Mouse (Mus musculus): ENCODE data around the gene Mapk6.
A peak's percentile ranks its signal among the peaks of the same experiment; 100 is the strongest.
"Not testable (repeated sequence)": the region's sequence is repeated elsewhere in the genome, so short reads cannot be mapped to it uniquely, and the experiment has no call there.

Mapk6 gene

GRCm38 (mm10) chr9:75382825-75383224 lies 27.0 kb downstream of the Mapk6 start:
- DNase-seq (ENCODE audit: low spot score), result no peak

GRCm38 (mm10) chr9:75378774-75379173 lies 31.0 kb downstream of the Mapk6 start:
- no peak for DNase-seq (ENCODE audit: low spot score)

GRCm38 (mm10) chr9:75376428-75376827 lies 33.4 kb downstream of the Mapk6 start:
- DNase-seq (ENCODE audit: low spot score), result no peak

GRCm38 (mm10) chr9:75375606-75376005 lies 34.2 kb downstream of the Mapk6 start:
- no peak for DNase-seq (ENCODE audit: low spot score)

GRCm38 (mm10) chr9:75368779-75369178 lies 41.0 kb downstream of the Mapk6 start:
- DNase-seq (ENCODE audit: low spot score), result no peak

GRCm38 (mm10) chr9:75366191-75366590 lies 43.6 kb downstream of the Mapk6 start:
- DNase-seq (ENCODE audit: low spot score), result no peak

GRCm38 (mm10) chr9:75365195-75365594 lies 44.6 kb downstream of the Mapk6 start:
- DNase-seq (ENCODE audit: low spot score), result no peak

- DNase-seq (ENCODE audit: low spot score), result not testable (repeated sequence)
Measured at GRCm38 (mm10) chr9:75363702-75364101, 46.1 kb downstream of the Mapk6 start.

- DNase-seq (ENCODE audit: low spot score), result no peak
Measured at GRCm38 (mm10) chr9:75363001-75363400, 46.8 kb downstream of the Mapk6 start.

- DNase-seq (ENCODE audit: low spot score), result peak; percentile 21
Measured at GRCm38 (mm10) chr9:75362201-75362600, 47.6 kb downstream of the Mapk6 start.

GRCm38 (mm10) chr9:75361699-75362098 lies 48.1 kb downstream of the Mapk6 start:
- DNase-seq (ENCODE audit: low spot score), result peak; percentile 84

- DNase-seq (ENCODE audit: low spot score), result no peak
Measured at GRCm38 (mm10) chr9:75357087-75357654, 52.6 kb downstream of the Mapk6 start.

- DNase-seq (ENCODE audit: low spot score), result no peak
Measured at GRCm38 (mm10) chr9:75355783-75356182, 54.0 kb downstream of the Mapk6 start.

GRCm38 (mm10) chr9:75353094-75353493 lies 56.7 kb downstream of the Mapk6 start:
- no peak for DNase-seq (ENCODE audit: low spot score)

GRCm38 (mm10) chr9:75348641-75349040 lies 61.2 kb downstream of the Mapk6 start:
- no peak for DNase-seq (ENCODE audit: low spot score)

GRCm38 (mm10) chr9:75348066-75348465 lies 61.7 kb downstream of the Mapk6 start:
- no peak for DNase-seq (ENCODE audit: low spot score)

GRCm38 (mm10) chr9:75347458-75347857 lies 62.3 kb downstream of the Mapk6 start, which contains the start of gene Bcl2l10:
Bcl2l10 (plus strand) TSS chr9:75347758.
- DNase-seq (ENCODE audit: low spot score), result no peak

- no peak for DNase-seq (ENCODE audit: low spot score)
Measured at GRCm38 (mm10) chr9:75342433-75342832, 67.4 kb downstream of the Mapk6 start.

- DNase-seq (ENCODE audit: low spot score), result no peak
Measured at GRCm38 (mm10) chr9:75338016-75338415, 71.8 kb downstream of the Mapk6 start.

- no peak for DNase-seq (ENCODE audit: low spot score)
Measured at GRCm38 (mm10) chr9:75334440-75334839, 75.4 kb downstream of the Mapk6 start.

GRCm38 (mm10) chr9:75330821-75331220 lies 79.0 kb downstream of the Mapk6 start:
- DNase-seq (ENCODE audit: low spot score), result no peak

- no peak for DNase-seq (ENCODE audit: low spot score)
Measured at GRCm38 (mm10) chr9:75328047-75328446, 81.8 kb downstream of the Mapk6 start.

GRCm38 (mm10) chr9:75322099-75322885 lies 87.5 kb downstream of the Mapk6 start:
- DNase-seq (ENCODE audit: low spot score), result no peak

- DNase-seq (ENCODE audit: low spot score), result no peak
Measured at GRCm38 (mm10) chr9:75319365-75319764, 90.4 kb downstream of the Mapk6 start.
